Mouse (Mus musculus) granulocyte monocyte progenitor cell, adult 5-6 weeks (primary cell): ENCODE measurements at regions not wholly inside any gene's neighbourhood (a gene's known extent, or its start where the extent isn't known, plus 50 kb on each side); places are given as distances from the start of the nearest gene placed in this dataset.

Experiments
- ATAC-seq: replicated peaks from 2 replicates; pipeline ENCODE4 v1.8.0; 2016; ENCODE audit warnings: mild to moderate bottlenecking, moderate TSS enrichment, inconsistent platforms; ENCODE audit not compliant: poor library complexity, severe bottlenecking

- ATAC-seq = 0 out of 2 replicates have a peak, but pooled peaks have one; percentile 46
Measured at GRCm38 (mm10) chr15:50408985-50409384, 3475.7 kb upstream of the Gm7489 start.

- no peak for ATAC-seq
Measured at GRCm38 (mm10) chr15:50417641-50418040, 3467.1 kb upstream of the Gm7489 start.

- no peak for ATAC-seq
Measured at GRCm38 (mm10) chr15:50423082-50423665, 3461.5 kb upstream of the Gm7489 start.

- peak; percentile 55 for ATAC-seq
Measured at GRCm38 (mm10) chr15:50449604-50450003, 3435.1 kb upstream of the Gm7489 start.

GRCm38 (mm10) chr15:50472626-50473025, 3412.1 kb upstream of the Gm7489 start:
- no peak for ATAC-seq

GRCm38 (mm10) chr15:50498716-50499115, 3386.0 kb upstream of the Gm7489 start:
- no peak for ATAC-seq

GRCm38 (mm10) chr15:50507999-50508624, 3376.6 kb upstream of the Gm7489 start:
- ATAC-seq = no peak

GRCm38 (mm10) chr15:50513036-50513435, 3371.7 kb upstream of the Gm7489 start:
- no peak for ATAC-seq

- ATAC-seq = no peak
Measured at GRCm38 (mm10) chr15:50524841-50525240, 3359.9 kb upstream of the Gm7489 start.

- peak; percentile 93 for ATAC-seq
Measured at GRCm38 (mm10) chr15:50534490-50534889, 3350.2 kb upstream of the Gm7489 start.

- ATAC-seq = no peak
Measured at GRCm38 (mm10) chr15:50563611-50564010, 3321.1 kb upstream of the Gm7489 start.

- no peak for ATAC-seq
Measured at GRCm38 (mm10) chr15:50580811-50581210, 3303.9 kb upstream of the Gm7489 start.

- no peak for ATAC-seq
Measured at GRCm38 (mm10) chr15:50583951-50584350, 3300.8 kb upstream of the Gm7489 start.

- no peak for ATAC-seq
Measured at GRCm38 (mm10) chr15:50585496-50585895, 3299.2 kb upstream of the Gm7489 start.
